Mouse (Mus musculus): ENCODE results near the gene Gm21994. TPM values are rescaled to one million over a fixed set of nuclear protein-coding genes. Genes with fewer than 3 reads are reported as not detected.
"Not testable (repeated sequence)": the region's sequence is repeated elsewhere in the genome, so short reads cannot be mapped to it uniquely, and the experiment has no call there.

Gm21994 gene
- polyA plus RNA-seq (2017; shearing (Covaris generic)) = 10 to 100 TPM in 2 of 3 experiments, 1 to 10 TPM in 1; 9.2 to 25.1 (median 16.7) TPM

GRCm38 (mm10) chr2:150255491-150255890 is at the start of gene Gm21994:
Gene Gm21994 (minus strand): TSS chr2:150255591.
- not testable (repeated sequence) for ATAC-seq

DNA sequence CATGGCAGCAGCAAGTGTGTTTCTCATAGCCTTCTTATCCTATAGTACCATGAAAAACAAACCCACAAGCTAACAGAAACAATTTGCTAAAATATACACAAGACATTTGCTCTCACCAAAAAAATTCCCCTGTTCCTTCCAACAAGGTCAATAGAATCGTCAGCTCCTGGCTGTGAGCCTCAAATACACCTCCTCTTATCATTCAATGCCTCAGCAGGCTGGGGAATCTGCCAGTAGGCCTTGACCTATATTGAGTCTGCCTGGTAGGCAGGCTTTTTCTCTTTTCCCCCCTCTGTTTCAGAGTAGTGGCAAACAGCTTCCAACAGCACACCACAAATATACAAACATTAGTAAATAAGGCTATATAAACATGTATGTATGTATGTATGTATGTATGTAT is 43.7 kb upstream of the Gm21994 start:
- no peak for ATAC-seq

GRCm38 (mm10) chr2:150293669-150294068 is 38.3 kb upstream of the Gm21994 start:
- ATAC-seq = no peak

DNA sequence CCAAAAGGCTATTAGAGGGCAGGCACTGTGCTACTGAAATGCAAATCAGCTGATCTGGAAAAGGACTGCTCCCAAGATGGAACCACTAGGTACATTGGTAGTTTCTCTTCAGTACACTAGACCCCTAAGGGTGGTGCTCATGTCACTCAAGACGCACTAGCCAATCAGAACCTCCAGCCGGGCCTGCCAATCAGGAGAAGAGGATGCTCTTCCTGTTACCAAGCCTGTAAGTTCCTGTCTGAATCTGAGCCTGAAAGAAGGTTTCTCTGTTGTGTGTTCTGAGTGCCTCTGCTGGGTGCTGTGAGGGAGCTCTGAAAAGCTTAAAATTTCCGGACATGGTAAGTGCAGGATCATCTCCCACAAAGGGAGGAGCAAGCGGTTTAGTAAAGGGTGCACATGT is 1.9 kb upstream of the Gm21994 start, which contains the start of gene Gm14124:
Gene Gm14124 (plus strand): TSS at position 227 of the 400 bp plus-strand sequence.
- ATAC-seq = peak; percentile 52

DNA sequence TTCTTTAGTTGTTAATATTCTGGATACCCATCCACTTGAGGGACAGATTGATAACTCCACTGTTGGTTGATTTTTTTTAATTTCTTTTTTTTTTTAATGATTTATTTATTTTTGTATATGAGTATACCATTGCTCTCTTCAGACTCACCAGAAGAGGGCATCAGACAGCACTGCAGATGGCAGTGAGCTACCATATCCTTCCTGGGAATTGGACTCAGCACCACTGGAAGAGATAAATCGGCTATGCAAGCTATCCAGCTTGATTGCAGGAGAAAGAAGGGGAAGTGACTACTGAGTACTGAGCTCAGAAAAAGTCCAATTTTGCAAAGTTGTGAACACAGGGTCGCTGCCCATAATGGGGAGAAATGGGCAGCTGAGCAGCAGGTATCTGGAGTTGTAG is 1.5 kb upstream of the Gm21994 start:
- ATAC-seq = not testable (repeated sequence)

- ATAC-seq = no peak
Observed at GRCm38 (mm10) chr2:150243211-150243610, 12.2 kb downstream of the Gm21994 start.

GRCm38 (mm10) chr2:150223263-150223662 is 32.1 kb downstream of the Gm21994 start:
- not testable (repeated sequence) for ATAC-seq

GRCm38 (mm10) chr2:150218363-150218725 is 37.0 kb downstream of the Gm21994 start:
- ATAC-seq = peak; percentile 22

GRCm38 (mm10) chr2:150217600-150218362 is 37.6 kb downstream of the Gm21994 start, which contains the start of gene Zfp937:
Gene Zfp937 (plus strand): TSS chr2:150218073.
- peak; percentile 98 for ATAC-seq

Other genes starting within 250 kb of the Gm21994 start
- gene Zfp120, start 118.9 kb downstream of the Gm21994 start, polyA plus RNA-seq (2017; shearing (Covaris generic)) = 10 to 100 TPM; 35.5 to 53.2 (median 42.1) TPM
- not detected for gene Gm10770, start 75.9 kb downstream of the Gm21994 start, polyA plus RNA-seq (2017; shearing (Covaris generic))
- 1 to 10 TPM in 2 of 3 experiments, under 1 TPM in 1; 0.59 to 1.5 (median 1.2) TPM for gene Gm14139, start 73.8 kb downstream of the Gm21994 start, polyA plus RNA-seq (2017; shearing (Covaris generic))
- gene Zfp937, start 37.5 kb downstream of the Gm21994 start, polyA plus RNA-seq (2017; shearing (Covaris generic)) = 10 to 100 TPM; 10.9 to 18.2 (median 17.3) TPM
- under 1 TPM in 1 of 3 experiments, not detected in 2; 0.13 TPM for gene Gm14124, start 1.9 kb upstream of the Gm21994 start, polyA plus RNA-seq (2017; shearing (Covaris generic))
- 10 to 100 TPM in 1 of 3 experiments, 1 to 10 TPM in 1, not detected in 1; 6.4 to 21.2 TPM for gene Gm10130, start 68.1 kb upstream of the Gm21994 start, polyA plus RNA-seq (2017; shearing (Covaris generic))
- gene 3300002I08Rik, start 107.2 kb upstream of the Gm21994 start, polyA plus RNA-seq (2017; shearing (Covaris generic)) = 10 to 100 TPM in 1 of 3 experiments, 1 to 10 TPM in 2; 7.1 to 15.9 (median 9.0) TPM
- 10 to 100 TPM in 1 of 3 experiments, 1 to 10 TPM in 2; 8.1 to 16.4 (median 9.3) TPM for gene Zfp442, start 195.9 kb upstream of the Gm21994 start, polyA plus RNA-seq (2017; shearing (Covaris generic))
- under 1 TPM in 2 of 3 experiments, not detected in 1; 0.33 to 0.43 TPM for gene Zfp345, start 229.5 kb upstream of the Gm21994 start, polyA plus RNA-seq (2017; shearing (Covaris generic))

Measured in inflammation-experienced regulatory T-cells, adult 6 months (primary cell).